22 mouse cellular contexts compared by ENCODE assay signal in genomic region chr8:95437341-95437992, GRCm38 (mm10).
"Had no signal": no experiment of that assay in that cellular context is flagged by ENCODE, and none has a peak within 500 bp of the region (broad histone marks: within the 10 kb centered on the region; RNA-seq: fewer than 3 reads in every experiment).

No protein-coding gene starts in this region.

- H3K36me3 ChIP-seq: limb, embryonic 12.5 days; limb, embryonic 15.5 days; liver, embryonic 12.5 days; liver, embryonic 15.5 days; lung, embryonic 15.5 days; midbrain, embryonic 10.5 days; midbrain, embryonic 13.5 days; neural tube, embryonic 13.5 days had no signal

- H3K9ac ChIP-seq: limb, embryonic 12.5 days; limb, embryonic 15.5 days; liver, embryonic 12.5 days; liver, embryonic 15.5 days; lung, embryonic 15.5 days; midbrain, embryonic 13.5 days; neural tube, embryonic 13.5 days had no signal

- H3K9me3 ChIP-seq: limb, embryonic 12.5 days; limb, embryonic 15.5 days; liver, embryonic 12.5 days; liver, embryonic 15.5 days; lung, embryonic 15.5 days; megakaryocyte, embryonic 14.5 days; midbrain, embryonic 10.5 days; midbrain, embryonic 13.5 days; neural tube, embryonic 13.5 days had no signal

- H3K27me3 ChIP-seq: limb, embryonic 12.5 days; limb, embryonic 15.5 days; liver, embryonic 12.5 days; liver, embryonic 15.5 days; lung, embryonic 15.5 days; megakaryocyte, embryonic 14.5 days; midbrain, embryonic 13.5 days; neural tube, embryonic 13.5 days had no signal

- H3K4me3 ChIP-seq: layer of hippocampus, adult 2 months; left cerebral cortex, adult 2 months; limb, embryonic 12.5 days; limb, embryonic 15.5 days; liver, embryonic 12.5 days; liver, embryonic 15.5 days; lung, embryonic 15.5 days; megakaryocyte, embryonic 14.5 days; midbrain, embryonic 10.5 days; midbrain, embryonic 13.5 days; myocyte; neural tube, embryonic 13.5 days had no signal

- DNase-seq: kidney, adult 11 months; kidney, adult 9 months; kidney, postnatal 14 days; layer of hippocampus, adult 9-11 months; layer of hippocampus, postnatal 36 days; lung, adult 18-20 months; lung, postnatal 10 days; lung, postnatal 36 days; retina, postnatal 1 day; thymus, postnatal 25 days had no signal

- H3K27ac ChIP-seq: layer of hippocampus, adult 2 months; left cerebral cortex, adult 2 months; limb, embryonic 12.5 days; limb, embryonic 15.5 days; liver, embryonic 12.5 days; liver, embryonic 15.5 days; lung, embryonic 15.5 days; midbrain, embryonic 10.5 days; midbrain, embryonic 13.5 days; neural tube, embryonic 13.5 days had no signal
